Mouse (Mus musculus) heart, embryonic 13.5 days (tissue): ENCODE measurements around the gene Ankdd1b. TPM values are rescaled to one million over a fixed set of nuclear protein-coding genes. Genes with fewer than 3 reads are reported as not detected.

Source experiments
- ATAC-seq: fragments of 200-750 bp; cut with Nextera tagmentation; 2 replicates; pipeline ENCODE4 v1.8.0; 2017; ENCODE audit warnings: moderate TSS enrichment; ENCODE audit not compliant: insufficient number of reproducible peaks, low FRiP score, low TSS enrichment; ENCODE audit errors: extremely low read depth
- H3K27ac ChIP-seq: fragments of 300-500 bp; sonication (generic); replicated peaks from 2 replicates; pipeline ENCODE4 v1.5.1; 2015; ENCODE audit warnings: moderate library complexity, mild to moderate bottlenecking, inconsistent platforms
- H3K27me3 ChIP-seq: fragments of 300-500 bp; sonication (generic); replicated peaks from 2 replicates; pipeline ENCODE4 v1.6.1; 2015; ENCODE audit warnings: mild to moderate bottlenecking, inconsistent platforms
- H3K36me3 ChIP-seq: fragments of 300-500 bp; sonication (generic); 2 replicates; pipeline ENCODE4 v1.6.1; 2015; ENCODE audit warnings: mild to moderate bottlenecking, inconsistent platforms
- H3K4me1 ChIP-seq: fragments of 300-500 bp; sonication (generic); 2 replicates; pipeline ENCODE4 v1.6.1; 2015; ENCODE audit warnings: inconsistent platforms
- H3K4me2 ChIP-seq: fragments of 300-500 bp; sonication (generic); 2 replicates; pipeline ENCODE4 v1.6.1; 2015; ENCODE audit warnings: inconsistent platforms, mild to moderate bottlenecking, moderate library complexity
- H3K4me3 ChIP-seq: fragments of 300-500 bp; sonication (generic); 2 replicates; pipeline ENCODE4 v1.5.1; 2015; ENCODE audit warnings: moderate library complexity, mild to moderate bottlenecking, inconsistent platforms
- H3K9ac ChIP-seq: fragments of 300-500 bp; sonication (generic); 2 replicates; pipeline ENCODE4 v1.6.1; 2015; ENCODE audit warnings: inconsistent platforms, mild to moderate bottlenecking, moderate library complexity
- H3K9me3 ChIP-seq: fragments of 300-500 bp; sonication (generic); 2 replicates; pipeline ENCODE4 v1.6.1; 2016; ENCODE audit warnings: inconsistent platforms
- WGBS: fragments of 180-500 bp; shearing (Covaris S2); methylation state at CpG from one replicate; pipeline ENCODE4 v1.1.7; 2015; ENCODE audit warnings: mixed read lengths; 5-methylcytosine and 5-hydroxymethylcytosine counted together
- polyA plus RNA-seq: library from polyadenylated mRNA; unstranded; fragments of >200 nt; fragmentation: Nextera tagmentation; extraction: Ambion mirVana; gene quantifications from 2 replicates; pipeline ENCODE4 v1.2.1, GENCODE M21; 2015

Ankdd1b gene
- polyA plus RNA-seq, 1 experiment from 2014 or later: 0.67 TPM

DNA sequence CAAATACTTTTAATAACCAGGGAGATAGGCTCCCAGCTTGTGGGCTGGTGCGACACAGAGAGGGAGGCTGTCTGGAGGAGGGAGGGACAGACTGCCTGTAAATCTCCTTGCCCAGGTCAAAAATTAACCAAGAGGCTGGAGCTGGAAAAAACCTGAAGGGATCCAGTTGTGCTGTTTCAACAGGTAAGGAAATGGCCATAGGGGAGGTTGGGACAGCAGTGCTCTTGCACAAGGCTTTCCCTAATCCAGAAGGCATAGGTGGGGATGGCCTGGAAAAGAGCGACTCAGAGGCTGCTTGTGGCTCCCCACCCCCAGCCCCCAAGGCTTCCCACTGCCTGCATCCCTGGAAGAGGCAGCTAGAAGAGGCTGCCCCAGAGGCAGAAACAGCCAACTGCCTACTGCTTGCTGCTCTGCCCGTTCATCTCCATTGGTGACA is 38.6 kb downstream of the Ankdd1b start:
- no peak for ATAC-seq
- H3K36me3 ChIP-seq: no peaks in the 10 kb centered on the region
- H3K4me3 ChIP-seq: no peak overlapping the region
- no peak overlapping the region for H3K4me2 ChIP-seq
- no peak overlapping the region; the same call in 1 of the 2 replicates for H3K9ac ChIP-seq
- no peak overlapping the region for H3K27ac ChIP-seq
- no peaks in the 10 kb centered on the region for H3K27me3 ChIP-seq
- H3K4me1 ChIP-seq: peaks cover 58% of the 10 kb centered on the region
- whole genome bisulfite sequencing: 48% methylated on average over 3 of the region's 3 CpGs
- H3K9me3 ChIP-seq: no peaks in the 10 kb centered on the region

DNA sequence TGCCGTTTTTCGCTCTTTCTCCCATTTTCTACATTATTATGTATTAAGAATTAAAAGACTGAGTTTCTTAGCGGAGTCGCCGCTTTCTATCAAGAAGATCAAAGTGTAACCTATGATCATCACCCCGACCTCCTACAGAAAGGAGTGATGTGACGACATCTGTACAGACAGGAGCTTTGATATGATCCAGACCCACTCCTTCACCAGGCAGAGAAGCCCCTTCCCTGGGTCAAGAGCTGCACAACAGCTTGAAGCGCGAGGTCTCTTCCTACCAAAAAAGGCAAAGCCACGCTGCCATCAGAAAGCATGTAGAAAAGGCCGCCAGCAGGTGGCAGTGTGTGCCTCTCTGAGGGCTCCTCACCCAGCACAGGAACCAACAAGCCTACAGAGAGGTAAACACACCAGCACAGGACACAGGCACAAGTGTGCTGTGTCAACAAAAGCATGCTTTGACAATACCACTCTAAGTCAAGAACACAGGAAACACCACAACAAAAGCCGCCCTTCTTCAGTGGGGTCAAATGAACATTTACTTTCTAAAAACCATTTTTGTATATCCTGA is 39.3 kb downstream of the Ankdd1b start:
- Histone ChIP-seq H3K4me2 (peak overlapping the region; percentile 60), H3K4me1 (peaks cover 54% of the 10 kb centered on the region), H3K36me3 (no peaks in the 10 kb centered on the region), H3K9me3 (no peaks in the 10 kb centered on the region), H3K27ac (no peak overlapping the region), H3K4me3 (peak overlapping the region; percentile 28; the same call in 1 of the 2 replicates), H3K9ac (peak overlapping the region; percentile 62; the same call in 1 of the 2 replicates), H3K27me3 (no peaks in the 10 kb centered on the region)
- WGBS: 23% methylated on average over 12 of the region's 12 CpGs
- ATAC-seq: no peak

DNA sequence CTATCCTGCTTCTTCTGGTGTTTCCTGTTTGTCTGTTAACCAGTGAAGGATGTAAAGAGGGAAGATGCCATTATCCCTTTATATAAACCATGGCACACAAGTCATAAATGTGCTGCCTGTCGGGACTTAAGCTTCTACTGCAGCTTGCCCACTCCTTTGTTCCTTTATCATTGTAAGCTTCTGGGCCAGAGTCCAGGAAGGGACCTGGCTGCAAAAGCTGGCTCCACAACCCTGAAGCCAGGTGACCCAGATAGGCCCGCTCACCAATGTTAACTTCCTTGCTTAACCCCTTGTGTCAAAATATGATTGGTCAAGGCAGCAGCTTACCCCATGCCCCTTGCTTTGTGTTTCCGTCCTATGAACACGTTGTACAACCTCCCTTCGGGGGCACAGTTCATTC is 42.5 kb downstream of the Ankdd1b start:
- peaks cover 22% of the 10 kb centered on the region for H3K4me1 ChIP-seq
- H3K27me3 ChIP-seq: no peaks in the 10 kb centered on the region
- H3K9ac ChIP-seq: no peak overlapping the region
- H3K4me2 ChIP-seq: no peak overlapping the region
- WGBS: 67% methylated on average over 5 of the region's 5 CpGs
- ATAC-seq: no peak
- no peaks in the 10 kb centered on the region for H3K9me3 ChIP-seq
- H3K27ac ChIP-seq: no peak overlapping the region
- H3K4me3 ChIP-seq: no peak overlapping the region
- no peaks in the 10 kb centered on the region for H3K36me3 ChIP-seq

GRCm38 (mm10) chr13:96426044-96426443 is 45.0 kb downstream of the Ankdd1b start:
- 57% methylated on average over 3 of the region's 3 CpGs for WGBS
- Histone ChIP-seq H3K9me3 (no peaks in the 10 kb centered on the region), H3K4me3 (no peak overlapping the region), H3K4me2 (no peak overlapping the region), H3K27ac (no peak overlapping the region), H3K4me1 (peaks cover 5% of the 10 kb centered on the region), H3K9ac (no peak overlapping the region), H3K27me3 (no peaks in the 10 kb centered on the region), H3K36me3 (no peaks in the 10 kb centered on the region)
- no peak for ATAC-seq

DNA sequence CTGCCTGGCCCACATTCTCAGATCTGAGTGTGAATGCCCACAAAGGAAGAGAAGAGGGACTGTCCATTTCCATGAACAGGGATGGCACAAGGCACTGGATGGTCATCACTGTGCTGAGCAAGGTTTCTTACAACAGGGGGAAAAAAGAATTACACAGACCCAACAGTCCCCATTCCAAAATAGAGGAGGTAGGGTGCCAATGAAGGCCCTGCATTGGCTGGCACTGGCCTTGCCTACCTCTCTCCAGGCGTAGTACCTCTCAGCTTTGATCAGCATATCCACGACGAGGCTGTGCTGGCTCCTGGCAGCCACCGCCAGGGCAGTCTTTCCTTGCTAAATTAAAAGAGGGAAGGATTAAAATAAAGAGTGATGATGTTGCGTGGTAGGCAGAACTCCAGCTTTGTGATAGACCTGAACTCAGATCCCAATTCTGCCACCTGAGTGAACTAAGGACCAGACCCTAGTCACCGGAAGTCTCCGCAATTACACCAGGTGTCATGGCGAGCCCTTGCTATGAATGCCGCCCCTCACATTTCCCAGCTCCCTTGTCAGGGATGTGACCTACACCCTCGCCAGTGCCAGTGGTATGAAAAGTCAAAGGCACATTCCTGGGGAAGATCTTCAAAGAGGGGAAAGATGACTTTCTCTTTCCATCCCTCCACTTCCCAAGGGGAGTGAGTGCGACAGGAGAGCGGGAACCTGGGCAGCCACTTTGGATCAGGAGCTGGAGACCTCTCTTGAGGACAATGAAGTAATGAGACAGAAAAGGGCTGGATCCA is 46.3 kb downstream of the Ankdd1b start:
- H3K4me1 ChIP-seq: peaks cover 5% of the 10 kb centered on the region
- no peak overlapping the region for H3K4me2 ChIP-seq
- H3K9ac ChIP-seq: no peak overlapping the region

GRCm38 (mm10) chr13:96421230-96421629 is 49.8 kb downstream of the Ankdd1b start:
- Histone ChIP-seq H3K4me1 (no peaks in the 10 kb centered on the region; the same call in 1 of the 2 replicates), H3K4me2 (no peak overlapping the region), H3K4me3 (no peak overlapping the region), H3K27ac (no peak overlapping the region), H3K9me3 (no peaks in the 10 kb centered on the region), H3K27me3 (no peaks in the 10 kb centered on the region), H3K36me3 (peaks cover 32% of the 10 kb centered on the region), H3K9ac (no peak overlapping the region)
- no peak for ATAC-seq

More for the DNA sequence above, 46.3 kb downstream of the Ankdd1b start:
- WGBS: 81% methylated on average over 12 of the region's 12 CpGs
- Histone ChIP-seq H3K9me3 (no peaks in the 10 kb centered on the region), H3K27me3 (no peaks in the 10 kb centered on the region), H3K4me3 (no peak overlapping the region), H3K27ac (no peak overlapping the region), H3K36me3 (0 out of 2 replicates have a peak, but pooled peaks cover under 1% of the 10 kb centered on the region)
- no peak for ATAC-seq

DNA sequence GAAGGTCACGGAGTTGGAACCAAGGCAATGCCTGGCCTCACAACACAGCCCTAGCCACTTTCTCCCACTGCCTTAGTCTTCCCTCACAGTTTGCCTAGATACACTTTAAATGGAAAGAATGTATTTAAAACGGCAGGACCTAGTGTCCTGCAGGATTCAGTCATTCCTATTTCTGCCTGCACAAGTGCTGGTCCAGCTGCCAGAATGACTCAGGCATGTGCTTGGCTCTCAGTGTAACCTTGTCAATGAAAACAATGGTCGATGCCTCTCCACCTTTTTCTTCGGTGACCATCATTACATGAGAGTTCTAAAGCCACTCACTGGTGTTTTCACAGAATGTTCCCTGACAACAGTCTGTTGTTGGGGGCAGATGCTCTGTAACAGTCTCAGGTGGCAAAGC is 52.5 kb downstream of the Ankdd1b start:
- Histone ChIP-seq H3K4me2 (no peak overlapping the region), H3K36me3 (peaks cover 60% of the 10 kb centered on the region), H3K27me3 (no peaks in the 10 kb centered on the region), H3K4me1 (no peaks in the 10 kb centered on the region; the same call in 1 of the 2 replicates), H3K4me3 (no peak overlapping the region), H3K9ac (no peak overlapping the region), H3K9me3 (no peaks in the 10 kb centered on the region), H3K27ac (no peak overlapping the region)
- WGBS: 77% methylated on average over 4 of the region's 4 CpGs
- ATAC-seq: no peak

GRCm38 (mm10) chr13:96417261-96417813 is 53.7 kb downstream of the Ankdd1b start:
- no peak overlapping the region for H3K27ac ChIP-seq
- H3K9ac ChIP-seq: no peak overlapping the region
- no peaks in the 10 kb centered on the region; the same call in 1 of the 2 replicates for H3K4me1 ChIP-seq
- H3K9me3 ChIP-seq: no peaks in the 10 kb centered on the region
- H3K4me3 ChIP-seq: no peak overlapping the region
- 73% methylated on average over 5 of the region's 5 CpGs for WGBS
- H3K36me3 ChIP-seq: peaks cover 70% of the 10 kb centered on the region
- ATAC-seq: no peak
- H3K27me3 ChIP-seq: no peaks in the 10 kb centered on the region
- no peak overlapping the region for H3K4me2 ChIP-seq

DNA sequence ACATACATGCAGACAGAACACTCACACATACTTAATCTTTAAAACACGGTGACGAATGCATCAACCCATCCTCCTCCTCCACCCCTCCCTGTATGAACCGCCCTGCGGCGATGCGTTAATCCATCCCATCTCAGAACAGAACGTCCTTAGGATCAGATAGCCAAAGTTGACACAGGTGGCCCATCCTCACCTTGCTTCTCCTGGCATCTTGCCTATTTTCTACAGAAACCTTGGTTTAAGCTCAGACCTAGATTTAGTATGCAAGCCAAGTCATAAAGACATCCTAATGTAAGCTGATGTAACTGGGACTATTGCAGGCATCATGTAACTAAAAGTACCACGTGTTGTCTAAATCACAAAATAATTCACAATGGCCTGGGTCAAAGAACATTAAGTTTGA is 54.6 kb downstream of the Ankdd1b start:
- Histone ChIP-seq H3K4me2 (no peak overlapping the region), H3K36me3 (peaks cover 78% of the 10 kb centered on the region), H3K9me3 (no peaks in the 10 kb centered on the region), H3K9ac (no peak overlapping the region), H3K4me3 (no peak overlapping the region), H3K27ac (no peak overlapping the region), H3K4me1 (no peaks in the 10 kb centered on the region; the same call in 1 of the 2 replicates), H3K27me3 (no peaks in the 10 kb centered on the region)
- no peak for ATAC-seq
- 91% methylated on average over 8 of the region's 8 CpGs for WGBS

DNA sequence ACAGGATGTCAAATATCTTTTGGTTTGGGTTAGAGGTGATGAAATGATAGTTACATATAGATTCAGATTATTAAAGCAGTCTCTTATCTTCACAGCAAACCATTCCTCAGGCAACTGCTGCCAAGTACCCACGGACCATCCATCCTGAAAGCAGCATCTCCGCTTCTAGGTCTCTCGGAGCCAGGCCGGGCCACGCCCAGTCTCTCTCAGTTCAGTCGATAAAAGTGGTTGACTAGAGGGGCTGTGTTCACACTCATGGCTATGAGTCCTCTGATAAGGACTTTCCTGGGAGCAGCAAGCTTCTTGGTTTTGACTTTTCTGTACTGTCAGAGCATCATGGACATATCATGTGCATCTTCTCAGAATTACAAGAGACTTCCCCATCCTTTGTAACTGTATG is 56.6 kb downstream of the Ankdd1b start:
- ATAC-seq: no peak
- Histone ChIP-seq H3K4me3 (no peak overlapping the region), H3K9ac (no peak overlapping the region), H3K27me3 (no peaks in the 10 kb centered on the region), H3K4me1 (no peaks in the 10 kb centered on the region), H3K9me3 (no peaks in the 10 kb centered on the region), H3K36me3 (peaks cover 93% of the 10 kb centered on the region), H3K27ac (no peak overlapping the region), H3K4me2 (no peak overlapping the region)
- 61% methylated on average over 6 of the region's 6 CpGs for WGBS

- no peak overlapping the region for H3K27ac ChIP-seq
- H3K4me1 ChIP-seq: no peaks in the 10 kb centered on the region
- peaks cover 87% of the 10 kb centered on the region for H3K36me3 ChIP-seq
- no peak overlapping the region for H3K4me3 ChIP-seq
- H3K4me2 ChIP-seq: no peak overlapping the region
- no peaks in the 10 kb centered on the region for H3K27me3 ChIP-seq
- no peaks in the 10 kb centered on the region for H3K9me3 ChIP-seq
- WGBS: 95% methylated on average over 1 of the region's 1 CpGs
- no peak for ATAC-seq
- no peak overlapping the region for H3K9ac ChIP-seq
These were observed 62.2 kb downstream of the Ankdd1b start for GRCm38 (mm10) chr13:96408786-96409185.
